Mouse (Mus musculus): ENCODE measurements around the gene Spink4. TPM values are rescaled to one million over a fixed set of nuclear protein-coding genes. Genes with fewer than 3 reads are reported as not detected.

Gene Spink4
- not detected in 2 replicates for polyA plus RNA-seq (2015; fragmentation: Nextera tagmentation; extraction: Ambion mirVana)

GRCm38 (mm10) chr4:40919785-40920184, at the start of gene Spink4:
Gene Spink4, plus strand, starts transcription at chr4:40920052.
- Histone ChIP-seq H3K9me3 (replicated peaks; ENCODE audit: control insufficient read depth, low read length, poor library complexity, severe bottlenecking) (no peaks in the 10 kb centered on the region), H3K36me3 (ENCODE audit: control insufficient read depth, insufficient read depth, low read length) (no peaks in the 10 kb centered on the region), H3K27me3 (ENCODE audit: control insufficient read depth, insufficient read depth, low read depth, low read length) (no peaks in the 10 kb centered on the region), H3K4me1 (ENCODE audit: control insufficient read depth, insufficient read depth, low read length) (no peaks in the 10 kb centered on the region), H3K27ac (ENCODE audit: low read length) (no peak within 1 kb of the TSS), H3K4me3 (ENCODE audit: low read depth, low read length) (no peak within 1 kb of the TSS), H3K4me2 (ENCODE audit: low read length) (no peak within 1 kb of the TSS), H3K9ac (ENCODE audit: low read depth, low read length) (no peak within 1 kb of the TSS)
- WGBS: 72% methylated on average over 3 of the region's 3 CpGs
- no peak for ATAC-seq

DNA sequence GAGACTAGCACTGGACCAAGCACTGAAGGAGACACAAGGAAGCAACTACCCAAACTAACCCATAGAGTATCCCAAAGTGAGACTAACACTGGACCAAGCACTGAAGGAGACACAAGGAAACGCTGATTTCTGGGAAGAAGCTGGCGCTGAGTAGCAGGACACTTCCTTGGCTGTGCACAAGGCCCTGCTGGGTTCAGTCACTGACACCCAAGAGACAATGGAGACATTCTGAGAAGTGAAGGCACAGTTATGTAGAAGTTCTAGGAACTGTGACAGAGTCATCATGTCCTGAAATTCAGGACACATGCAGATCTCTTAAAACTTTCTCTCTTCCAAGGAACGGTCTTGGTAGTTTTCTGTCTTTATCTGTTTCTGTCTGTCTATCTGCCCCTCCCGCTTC, 49.6 kb upstream of the Spink4 start:
- WGBS: 87% methylated on average over 4 of the region's 4 CpGs

GRCm38 (mm10) chr4:40872129-40872528, 47.7 kb upstream of the Spink4 start:
- no peak overlapping the region for H3K4me2 ChIP-seq (ENCODE audit: low read length)
- no peak for ATAC-seq
- no peaks in the 10 kb centered on the region for H3K9me3 ChIP-seq (replicated peaks; ENCODE audit: control insufficient read depth, low read length, poor library complexity, severe bottlenecking)
- H3K36me3 ChIP-seq (ENCODE audit: control insufficient read depth, insufficient read depth, low read length): no peaks in the 10 kb centered on the region
- H3K4me1 ChIP-seq (ENCODE audit: control insufficient read depth, insufficient read depth, low read length): peaks cover under 1% of the 10 kb centered on the region
- 97% methylated on average over 3 of the region's 3 CpGs for WGBS
- no peak overlapping the region for H3K27ac ChIP-seq (ENCODE audit: low read length)
- no peaks in the 10 kb centered on the region for H3K27me3 ChIP-seq (ENCODE audit: control insufficient read depth, insufficient read depth, low read depth, low read length)
- H3K9ac ChIP-seq (ENCODE audit: low read depth, low read length): no peak overlapping the region
- H3K4me3 ChIP-seq (ENCODE audit: low read depth, low read length): no peak overlapping the region

More for the DNA sequence above, 49.6 kb upstream of the Spink4 start:
- H3K4me2 ChIP-seq (ENCODE audit: low read length): no peak overlapping the region
- no peaks in the 10 kb centered on the region for H3K36me3 ChIP-seq (ENCODE audit: control insufficient read depth, insufficient read depth, low read length)
- no peak overlapping the region for H3K9ac ChIP-seq (ENCODE audit: low read depth, low read length)
- no peaks in the 10 kb centered on the region; the same call in 1 of the 2 replicates for H3K4me1 ChIP-seq (ENCODE audit: control insufficient read depth, insufficient read depth, low read length)
- H3K27me3 ChIP-seq (ENCODE audit: control insufficient read depth, insufficient read depth, low read depth, low read length): no peaks in the 10 kb centered on the region
- H3K27ac ChIP-seq (ENCODE audit: low read length): no peak overlapping the region
- no peak overlapping the region for H3K4me3 ChIP-seq (ENCODE audit: low read depth, low read length)
- ATAC-seq: no peak
- H3K9me3 ChIP-seq (replicated peaks; ENCODE audit: control insufficient read depth, low read length, poor library complexity, severe bottlenecking): no peaks in the 10 kb centered on the region

DNA sequence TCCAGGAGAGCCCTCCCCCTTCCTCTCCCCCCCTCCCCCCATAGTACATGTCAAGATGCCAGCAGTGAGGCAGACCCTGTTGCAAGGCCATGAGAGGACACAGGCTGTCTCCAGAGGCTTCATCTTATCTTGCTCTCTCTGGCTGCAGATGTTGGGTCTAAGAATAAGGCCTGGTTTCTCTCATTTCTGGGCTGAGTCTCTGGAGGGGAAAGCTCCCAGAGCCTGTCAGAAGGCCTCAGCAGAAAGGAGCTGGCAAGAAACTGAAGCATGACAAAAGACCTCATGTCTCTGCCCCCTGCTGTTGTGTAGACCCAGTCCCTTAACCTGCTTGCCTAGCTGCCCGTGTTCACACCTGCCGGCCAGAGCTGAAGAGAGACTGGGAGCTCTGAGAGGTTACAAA, 46.5 kb upstream of the Spink4 start:
- Histone ChIP-seq H3K9me3 (replicated peaks; ENCODE audit: control insufficient read depth, low read length, poor library complexity, severe bottlenecking) (no peaks in the 10 kb centered on the region), H3K9ac (ENCODE audit: low read depth, low read length) (no peak overlapping the region), H3K36me3 (ENCODE audit: control insufficient read depth, insufficient read depth, low read length) (no peaks in the 10 kb centered on the region), H3K27ac (ENCODE audit: low read length) (no peak overlapping the region), H3K27me3 (ENCODE audit: control insufficient read depth, insufficient read depth, low read depth, low read length) (no peaks in the 10 kb centered on the region), H3K4me2 (ENCODE audit: low read length) (no peak overlapping the region), H3K4me3 (ENCODE audit: low read depth, low read length) (no peak overlapping the region), H3K4me1 (ENCODE audit: control insufficient read depth, insufficient read depth, low read length) (peaks cover 2% of the 10 kb centered on the region)
- no peak for ATAC-seq
- WGBS: 58% methylated on average over 2 of the region's 2 CpGs

- Histone ChIP-seq H3K27ac (ENCODE audit: low read length) (no peak overlapping the region), H3K4me1 (ENCODE audit: control insufficient read depth, insufficient read depth, low read length) (peaks cover 2% of the 10 kb centered on the region), H3K9ac (ENCODE audit: low read depth, low read length) (peak overlapping the region; percentile 22; the same call in 1 of the 2 replicates), H3K4me3 (ENCODE audit: low read depth, low read length) (no peak overlapping the region), H3K36me3 (ENCODE audit: control insufficient read depth, insufficient read depth, low read length) (no peaks in the 10 kb centered on the region), H3K4me2 (ENCODE audit: low read length) (no peak overlapping the region), H3K27me3 (ENCODE audit: control insufficient read depth, insufficient read depth, low read depth, low read length) (no peaks in the 10 kb centered on the region), H3K9me3 (replicated peaks; ENCODE audit: control insufficient read depth, low read length, poor library complexity, severe bottlenecking) (no peaks in the 10 kb centered on the region)
- 0 out of 2 replicates have a peak, but pooled peaks have one; percentile 51 for ATAC-seq
- WGBS: 53% methylated on average over 6 of the region's 6 CpGs
These were observed 45.7 kb upstream of the Spink4 start for GRCm38 (mm10) chr4:40874151-40874600.

DNA sequence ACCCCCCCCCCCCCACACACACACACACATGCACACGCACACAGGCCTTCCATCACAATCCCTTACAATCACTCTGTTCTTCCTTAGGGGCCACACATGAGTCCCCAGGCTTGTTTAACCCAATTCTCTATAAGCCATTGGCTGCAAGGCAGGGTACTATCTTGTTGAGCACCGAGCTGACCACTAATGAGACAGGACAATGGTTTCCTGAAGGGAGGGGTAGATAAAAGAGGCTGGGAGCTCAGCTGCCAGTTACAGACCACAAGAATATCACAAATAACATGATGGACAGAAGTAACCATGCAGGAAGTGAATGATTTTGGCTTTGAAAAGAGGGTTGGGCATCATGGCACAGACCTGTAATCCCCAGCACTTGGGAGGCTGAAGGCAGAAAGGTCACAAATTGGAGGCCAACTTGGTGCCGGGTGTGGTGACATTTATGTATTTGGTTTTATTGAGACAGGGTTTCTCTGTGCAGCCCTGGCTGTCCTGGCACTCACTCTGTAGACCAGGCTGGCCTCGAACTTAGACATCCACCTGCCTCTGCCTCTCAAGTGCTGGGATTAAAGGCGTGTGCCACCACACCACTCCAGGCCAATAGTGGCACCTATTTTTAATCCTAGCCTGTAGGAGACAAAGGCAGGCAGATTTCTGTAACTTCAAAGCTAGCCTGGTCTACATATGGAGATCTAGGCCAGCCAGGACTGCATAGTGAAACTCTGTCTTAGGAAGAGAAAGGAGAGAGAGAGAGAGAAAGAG, 44.9 kb upstream of the Spink4 start:
- no peak overlapping the region for H3K4me3 ChIP-seq (ENCODE audit: low read depth, low read length)
- no peaks in the 10 kb centered on the region for H3K36me3 ChIP-seq (ENCODE audit: control insufficient read depth, insufficient read depth, low read length)
- H3K27me3 ChIP-seq (ENCODE audit: control insufficient read depth, insufficient read depth, low read depth, low read length): no peaks in the 10 kb centered on the region
- no peak overlapping the region for H3K4me2 ChIP-seq (ENCODE audit: low read length)
- H3K4me1 ChIP-seq (ENCODE audit: control insufficient read depth, insufficient read depth, low read length): peaks cover 2% of the 10 kb centered on the region
- no peak for ATAC-seq
- H3K9me3 ChIP-seq (replicated peaks; ENCODE audit: control insufficient read depth, low read length, poor library complexity, severe bottlenecking): no peaks in the 10 kb centered on the region
- H3K9ac ChIP-seq (ENCODE audit: low read depth, low read length): no peak overlapping the region
- H3K27ac ChIP-seq (ENCODE audit: low read length): no peak overlapping the region
- WGBS: 82% methylated on average over 4 of the region's 5 CpGs

GRCm38 (mm10) chr4:40875842-40876241, 44.0 kb upstream of the Spink4 start:
- H3K36me3 ChIP-seq (ENCODE audit: control insufficient read depth, insufficient read depth, low read length): no peaks in the 10 kb centered on the region
- H3K9me3 ChIP-seq (replicated peaks; ENCODE audit: control insufficient read depth, low read length, poor library complexity, severe bottlenecking): no peaks in the 10 kb centered on the region
- H3K4me2 ChIP-seq (ENCODE audit: low read length): no peak overlapping the region
- no peak overlapping the region for H3K27ac ChIP-seq (ENCODE audit: low read length)
- H3K4me3 ChIP-seq (ENCODE audit: low read depth, low read length): no peak overlapping the region
- 91% methylated on average over 20 of the region's 20 CpGs for WGBS
- peak; percentile 25; the same call in 1 of the 2 replicates for ATAC-seq
- H3K4me1 ChIP-seq (ENCODE audit: control insufficient read depth, insufficient read depth, low read length): peaks cover 2% of the 10 kb centered on the region
- no peaks in the 10 kb centered on the region for H3K27me3 ChIP-seq (ENCODE audit: control insufficient read depth, insufficient read depth, low read depth, low read length)
- no peak overlapping the region for H3K9ac ChIP-seq (ENCODE audit: low read depth, low read length)

DNA sequence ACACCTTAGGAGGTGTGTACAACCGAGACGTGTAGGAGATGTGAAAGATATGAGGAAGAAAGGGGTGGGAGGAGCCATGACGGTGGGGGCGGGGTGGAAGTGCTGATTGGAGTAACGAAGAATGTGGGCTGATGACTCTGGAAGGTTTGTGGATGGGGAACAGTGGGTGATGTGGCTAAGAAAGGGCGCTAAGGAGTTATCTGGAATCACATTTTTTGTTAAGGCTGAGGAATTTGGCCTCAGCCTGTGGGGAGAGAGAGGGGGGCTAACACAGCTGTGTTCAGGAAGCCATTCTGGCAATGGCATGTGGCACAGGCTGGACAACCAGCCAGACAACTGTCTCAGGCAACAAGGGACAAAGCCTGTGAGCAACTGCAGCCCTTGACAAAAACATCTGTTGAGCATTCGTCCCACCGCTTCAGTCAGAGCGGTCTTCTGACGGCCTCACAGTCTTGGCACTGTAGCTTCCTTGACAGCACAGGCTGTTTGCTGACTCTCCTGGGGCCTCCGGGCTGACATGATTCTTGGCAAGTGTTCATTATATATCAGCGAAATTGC, 43.0 kb upstream of the Spink4 start:
- Histone ChIP-seq H3K36me3 (ENCODE audit: control insufficient read depth, insufficient read depth, low read length) (no peaks in the 10 kb centered on the region), H3K9ac (ENCODE audit: low read depth, low read length) (no peak overlapping the region), H3K9me3 (replicated peaks; ENCODE audit: control insufficient read depth, low read length, poor library complexity, severe bottlenecking) (no peaks in the 10 kb centered on the region), H3K27me3 (ENCODE audit: control insufficient read depth, insufficient read depth, low read depth, low read length) (no peaks in the 10 kb centered on the region), H3K4me3 (ENCODE audit: low read depth, low read length) (no peak overlapping the region), H3K4me1 (ENCODE audit: control insufficient read depth, insufficient read depth, low read length) (peaks cover 2% of the 10 kb centered on the region), H3K27ac (ENCODE audit: low read length) (no peak overlapping the region), H3K4me2 (ENCODE audit: low read length) (no peak overlapping the region; the same call in 1 of the 2 replicates)
- ATAC-seq: 0 out of 2 replicates have a peak, but pooled peaks have one; percentile 45
- 49% methylated on average over 12 of the region's 12 CpGs for WGBS

GRCm38 (mm10) chr4:40877528-40877927, 42.3 kb upstream of the Spink4 start:
- 90% methylated on average over 5 of the region's 5 CpGs for WGBS
- H3K4me1 ChIP-seq (ENCODE audit: control insufficient read depth, insufficient read depth, low read length): peaks cover 2% of the 10 kb centered on the region
- H3K36me3 ChIP-seq (ENCODE audit: control insufficient read depth, insufficient read depth, low read length): no peaks in the 10 kb centered on the region
- no peaks in the 10 kb centered on the region for H3K9me3 ChIP-seq (replicated peaks; ENCODE audit: control insufficient read depth, low read length, poor library complexity, severe bottlenecking)
- no peak overlapping the region for H3K4me2 ChIP-seq (ENCODE audit: low read length)
- H3K4me3 ChIP-seq (ENCODE audit: low read depth, low read length): no peak overlapping the region
- H3K9ac ChIP-seq (ENCODE audit: low read depth, low read length): no peak overlapping the region
- H3K27ac ChIP-seq (ENCODE audit: low read length): no peak overlapping the region
- ATAC-seq: no peak
- H3K27me3 ChIP-seq (ENCODE audit: control insufficient read depth, insufficient read depth, low read depth, low read length): no peaks in the 10 kb centered on the region

Data from midbrain, embryonic 16.5 days (tissue).